Mouse (Mus musculus): ENCODE data around the gene Klhl31. TPM values are rescaled to one million over a fixed set of nuclear protein-coding genes. Genes with fewer than 3 reads are reported as not detected.

Klhl31 gene
- total RNA-seq, 2 experiments from 2014 or later: 0.05 TPM; not detected in 1

DNA sequence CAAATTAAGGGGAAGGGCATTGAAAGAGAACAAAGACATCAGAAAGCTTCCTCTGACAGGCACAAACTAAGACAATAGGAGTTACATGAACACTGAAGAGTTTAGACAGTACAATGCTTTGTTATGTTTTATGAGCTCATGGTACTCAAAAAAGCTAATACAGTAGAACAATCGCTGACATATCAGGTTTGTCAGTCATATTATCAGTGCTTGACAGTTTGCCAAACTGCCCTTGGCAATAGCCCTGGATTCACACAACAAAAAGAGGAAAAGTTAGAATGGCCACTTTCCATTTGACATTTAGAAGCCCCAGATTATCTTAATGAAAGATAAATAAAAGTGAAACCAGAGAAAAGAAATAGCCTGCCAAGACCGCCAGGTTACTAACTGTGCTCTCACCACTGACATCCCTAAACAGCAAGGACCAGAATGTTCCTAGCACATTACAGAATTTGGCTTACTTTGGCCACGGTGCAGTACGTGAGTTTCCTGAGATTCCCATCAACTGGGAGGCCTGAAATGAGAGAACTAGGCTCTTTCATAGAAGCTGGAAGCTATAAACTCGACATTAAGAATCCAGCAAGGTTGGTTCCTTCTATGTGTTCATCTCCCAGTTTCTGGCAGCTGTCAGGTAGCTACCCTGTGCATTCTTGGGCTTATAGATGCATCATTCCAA lies 49.7 kb downstream of the Klhl31 start:
- DNase-seq (ENCODE audit: low spot score in 2 of 2): no peak
- no peak overlapping the region for H3K4me3 ChIP-seq
- H3K27ac ChIP-seq: no peak overlapping the region
- no peak for TF ChIP-seq CTCF (conservative IDR thresholded peaks at IDR 0.05)

GRCm38 (mm10) chr9:77692707-77693106 lies 56.4 kb downstream of the Klhl31 start:
- Histone ChIP-seq H3K4me3 (no peak overlapping the region), H3K27ac (no peak overlapping the region)
- DNase-seq (ENCODE audit: low spot score in 2 of 2): no peak
- no peak for TF ChIP-seq CTCF (conservative IDR thresholded peaks at IDR 0.05)

DNA sequence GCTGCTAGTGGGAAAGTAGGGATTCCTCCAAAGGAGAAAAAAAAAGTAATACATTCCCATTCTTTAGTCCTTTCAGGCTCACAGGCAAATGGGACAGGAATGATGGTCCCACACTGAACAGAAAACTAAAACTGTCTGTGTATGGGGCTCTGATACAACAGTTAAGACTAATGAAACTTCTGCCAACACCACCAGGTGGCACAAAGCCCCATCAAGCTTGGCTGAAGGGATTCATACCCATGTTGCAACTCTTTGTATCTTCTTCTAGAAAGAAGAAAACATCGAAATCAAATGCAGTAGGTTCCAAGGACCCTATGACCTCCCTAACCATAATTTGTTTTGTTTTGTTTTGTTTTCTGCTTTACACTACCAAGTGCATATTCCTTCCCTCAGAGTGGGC lies 57.1 kb downstream of the Klhl31 start:
- DNase-seq (ENCODE audit: low spot score in 2 of 2): no peak
- Histone ChIP-seq H3K27ac (no peak overlapping the region), H3K4me3 (no peak overlapping the region)
- peak; percentile 46 for TF ChIP-seq CTCF (conservative IDR thresholded peaks at IDR 0.05)

- Histone ChIP-seq H3K4me3 (no peak overlapping the region), H3K27ac (no peak overlapping the region)
- DNase-seq (ENCODE audit: low spot score in 2 of 2): no peak
- TF ChIP-seq CTCF (conservative IDR thresholded peaks at IDR 0.05): no peak
Observed at GRCm38 (mm10) chr9:77695586-77695985, 59.3 kb downstream of the Klhl31 start.

- DNase-seq (ENCODE audit: low spot score in 2 of 2): no peak
- no peak overlapping the region for H3K27ac ChIP-seq
- no peak overlapping the region for H3K4me3 ChIP-seq
- no peak for TF ChIP-seq CTCF (conservative IDR thresholded peaks at IDR 0.05)
Observed at GRCm38 (mm10) chr9:77703476-77703875, 67.2 kb downstream of the Klhl31 start.

GRCm38 (mm10) chr9:77704108-77704507 lies 67.8 kb downstream of the Klhl31 start:
- no peak for TF ChIP-seq CTCF (conservative IDR thresholded peaks at IDR 0.05)
- no peak for DNase-seq (ENCODE audit: low spot score in 2 of 2)
- no peak overlapping the region for H3K4me3 ChIP-seq
- no peak overlapping the region for H3K27ac ChIP-seq

- H3K4me3 ChIP-seq: no peak overlapping the region
Observed at GRCm38 (mm10) chr9:77706515-77706914, 70.2 kb downstream of the Klhl31 start.

DNA sequence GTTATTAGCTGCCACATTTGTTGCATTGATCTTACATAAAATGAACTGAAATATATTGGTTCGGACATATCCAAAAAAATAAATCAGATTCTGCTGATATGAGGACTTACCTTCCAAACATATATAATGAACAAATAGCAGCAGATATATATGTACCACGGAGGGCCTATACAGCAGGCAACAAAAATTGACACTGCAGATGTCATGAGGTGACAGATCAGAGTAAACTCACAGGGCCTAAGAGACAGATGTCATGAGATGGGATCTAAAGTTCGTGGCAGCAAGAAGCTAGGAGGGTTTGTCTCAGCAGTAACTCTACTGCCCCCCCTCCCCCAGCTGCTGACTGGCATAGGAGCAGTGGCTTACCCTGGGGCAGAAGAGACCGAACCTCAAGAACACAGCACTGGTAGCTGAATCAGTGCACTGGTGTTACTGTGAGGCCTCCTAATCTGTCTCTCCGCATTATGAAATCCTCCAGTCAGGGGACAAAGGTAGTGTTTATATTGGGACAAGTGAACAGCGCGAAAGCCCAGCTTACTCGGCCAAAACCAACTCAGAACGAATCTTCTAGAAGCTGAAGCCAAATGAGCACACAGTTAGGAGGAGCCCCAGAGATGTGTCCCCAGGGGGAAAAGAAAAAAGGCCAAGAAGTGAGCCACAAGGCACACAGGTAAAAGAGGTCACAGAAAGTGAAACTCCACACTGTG lies 71.3 kb downstream of the Klhl31 start:
- Histone ChIP-seq H3K4me3 (no peak overlapping the region), H3K27ac (no peak overlapping the region)
- no peak for TF ChIP-seq CTCF (conservative IDR thresholded peaks at IDR 0.05)
- no peak for DNase-seq (ENCODE audit: low spot score in 2 of 2)

More at GRCm38 (mm10) chr9:77706515-77706914, 70.2 kb downstream of the Klhl31 start:
- DNase-seq (ENCODE audit: low spot score in 2 of 2): no peak
- no peak for TF ChIP-seq CTCF (conservative IDR thresholded peaks at IDR 0.05)
- H3K27ac ChIP-seq: no peak overlapping the region

- H3K27ac ChIP-seq: no peak overlapping the region
- DNase-seq (ENCODE audit: low spot score in 2 of 2): no peak
Observed at GRCm38 (mm10) chr9:77708950-77709349, 72.7 kb downstream of the Klhl31 start.

More at GRCm38 (mm10) chr9:77708950-77709349, 72.7 kb downstream of the Klhl31 start:
- no peak for TF ChIP-seq CTCF (conservative IDR thresholded peaks at IDR 0.05)
- no peak overlapping the region for H3K4me3 ChIP-seq

Other genes with a start within 250 kb of the Klhl31 start
- 1 to 10 TPM; 8.4 to 9.1 TPM for gene Lrrc1, start 91.6 kb upstream of the Klhl31 start, total RNA-seq (2021)
- 10 to 100 TPM; 45.3 to 46.2 TPM for gene Gclc, start 118.0 kb downstream of the Klhl31 start, total RNA-seq (2021)